Mouse (Mus musculus) CD4-positive, CD25-positive, alpha-beta regulatory T cell, adult 4 months (primary cell): ENCODE data around the gene Il15ra. TPM values are rescaled to one million over a fixed set of nuclear protein-coding genes. Genes with fewer than 3 reads are reported as not detected.

Experiments used
- ATAC-seq: one replicate; pipeline ENCODE4 v1.8.0; 2017
- polyA plus RNA-seq, 2 experiments: library from polyadenylated mRNA; unstranded; fragments of 100-300 nt; shearing (Covaris generic); gene quantifications; one replicate each; pipeline ENCODE4 v1.2.1; 2017

Il15ra gene
- polyA plus RNA-seq, 2 experiments from 2014 or later, result 24.0 to 33.6 TPM

DNA sequence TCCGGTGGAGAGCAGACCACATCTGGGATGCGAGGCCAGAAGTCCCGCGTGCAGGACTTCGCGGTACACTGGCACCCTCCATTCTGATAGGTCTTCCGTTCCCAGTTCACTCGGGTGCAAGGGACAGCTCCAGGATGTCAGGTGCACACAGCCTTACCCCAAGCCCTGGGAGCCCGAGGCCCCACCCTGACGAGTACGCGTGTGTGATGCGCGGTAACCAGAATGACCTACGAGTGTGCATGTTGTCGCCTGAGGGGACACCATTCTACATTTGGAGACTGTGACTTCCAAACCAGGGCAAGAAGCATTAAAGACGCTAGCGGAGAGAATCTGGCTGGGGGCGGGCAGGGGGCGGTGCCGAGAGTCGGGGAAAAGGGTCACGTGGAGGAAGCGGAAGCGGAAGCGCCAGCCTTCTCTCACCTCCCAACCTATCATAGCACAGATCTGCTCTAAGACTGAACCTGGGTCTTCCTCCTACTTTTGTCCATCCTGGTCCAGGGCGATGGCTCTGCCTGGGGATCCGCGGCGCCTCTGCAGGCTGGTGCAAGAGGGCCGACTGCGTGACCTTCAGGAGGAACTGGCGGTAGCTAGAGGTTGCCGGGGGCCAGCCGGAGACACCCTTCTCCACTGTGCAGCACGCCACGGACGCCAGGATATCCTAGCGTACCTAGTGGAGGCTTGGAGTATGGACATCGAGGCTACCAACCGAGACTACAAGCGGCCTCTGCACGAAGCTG lies 73.2 kb downstream of the Il15ra start:
- ATAC-seq, result peak; percentile 83

Other genes starting within 250 kb of the Il15ra start
- gene Pfkfb3, start 151.2 kb upstream of the Il15ra start, polyA plus RNA-seq, result 10 to 100 TPM; 17.6 to 22.7 TPM
- gene Rbm17, start 101.1 kb upstream of the Il15ra start, polyA plus RNA-seq, result 10 to 100 TPM; 34.7 TPM
- gene Gm17490, start 79.0 kb upstream of the Il15ra start, polyA plus RNA-seq, result not detected
- 100 to 1,000 TPM; 347 to 420 TPM for gene Il2ra, start 62.5 kb upstream of the Il15ra start, polyA plus RNA-seq
- gene Fbh1, start 72.3 kb downstream of the Il15ra start, polyA plus RNA-seq, result 10 to 100 TPM; 44.6 to 48.6 TPM
- 10 to 100 TPM; 37.1 to 38.8 TPM for gene Ankrd16, start 72.6 kb downstream of the Il15ra start, polyA plus RNA-seq